Mouse (Mus musculus) heart, postnatal 0 days (tissue): Measurements from ENCODE around the gene Mcoln1.

ENCODE experiments used
- CTCF ChIP-seq: IDR thresholded peaks from 2 replicates; pipeline ENCODE4 v1.5.1; 2016; ENCODE audit warnings: antibody characterized with exemption, control low read depth, low read depth
- EP300 ChIP-seq: IDR thresholded peaks from 2 replicates; pipeline ENCODE4 v1.6.1; 2016; ENCODE audit warnings: antibody characterized with exemption, low read depth

DNA sequence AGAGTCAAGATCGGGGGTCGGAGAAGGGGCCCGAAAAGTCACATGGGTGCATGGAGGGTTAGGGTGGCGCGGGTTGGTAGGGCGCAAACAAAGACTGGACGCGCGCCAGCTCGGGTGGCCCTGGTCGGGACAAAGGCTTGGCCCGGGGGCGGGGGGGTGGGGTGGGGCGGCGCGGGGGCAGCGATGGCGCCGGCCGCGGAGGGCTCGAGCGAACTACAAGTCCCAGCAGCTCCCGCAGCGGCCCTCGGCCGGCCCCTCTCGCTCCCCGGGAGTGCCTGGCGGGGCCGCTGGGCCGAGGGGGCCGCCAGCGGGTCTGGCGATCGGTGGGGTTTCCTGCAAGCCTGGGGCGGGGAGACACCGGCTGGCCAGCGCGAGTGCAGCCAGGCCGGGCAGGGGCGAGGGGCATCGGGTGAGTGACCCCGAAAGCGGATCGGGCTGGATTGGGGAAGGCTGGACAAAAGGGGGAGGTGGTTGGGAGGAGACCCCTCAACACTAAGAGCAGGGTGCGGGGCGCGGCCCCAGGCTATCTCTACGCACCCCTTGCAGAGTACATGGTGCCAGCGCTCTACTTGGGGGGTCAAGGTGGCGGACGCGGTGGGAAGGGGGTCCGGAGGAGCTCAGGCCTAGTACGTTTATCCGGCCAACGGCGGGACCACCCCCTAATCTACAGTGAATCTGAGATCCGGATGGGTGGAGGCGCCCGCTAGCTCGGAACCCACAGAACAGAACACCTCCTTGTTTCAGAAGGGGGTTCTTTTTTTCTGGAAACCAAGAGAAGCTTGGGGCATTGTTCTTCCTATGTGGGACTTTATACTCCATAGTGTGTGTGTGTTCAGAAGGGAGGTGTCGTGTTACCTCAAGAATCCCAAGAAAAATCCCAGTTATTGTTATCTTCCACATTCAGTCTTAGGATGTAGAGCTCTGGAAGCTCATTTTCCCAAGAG is 7.1 kb upstream of the Mcoln1 start, which contains the start of gene Zfp358:
- TF ChIP-seq CTCF (no peak), EP300 (no peak)
